Mouse (Mus musculus): Measurements from ENCODE around the gene Tmem236. TPM values are rescaled to one million over a fixed set of nuclear protein-coding genes. Genes with fewer than 3 reads are reported as not detected.

The Tmem236 gene
- polyA plus RNA-seq, 1 experiment from 2014 or later, result not detected

GRCm38 (mm10) chr2:14204308-14204707 lies 30.0 kb downstream of the Tmem236 start:
- H3K27ac ChIP-seq, result no peak overlapping the region
- no peaks in the 10 kb centered on the region for H3K27me3 ChIP-seq (ENCODE audit: low read depth, poor library complexity, severe bottlenecking)
- no peaks in the 10 kb centered on the region for H3K9me3 ChIP-seq (replicated peaks)
- no peaks in the 10 kb centered on the region for H3K36me3 ChIP-seq
- 85% methylated on average over 1 of the region's 1 CpGs for WGBS
- DNase-seq (ENCODE audit: low spot score), result no peak
- H3K4me3 ChIP-seq, result no peak overlapping the region
- H3K4me1 ChIP-seq, result no peaks in the 10 kb centered on the region

DNA sequence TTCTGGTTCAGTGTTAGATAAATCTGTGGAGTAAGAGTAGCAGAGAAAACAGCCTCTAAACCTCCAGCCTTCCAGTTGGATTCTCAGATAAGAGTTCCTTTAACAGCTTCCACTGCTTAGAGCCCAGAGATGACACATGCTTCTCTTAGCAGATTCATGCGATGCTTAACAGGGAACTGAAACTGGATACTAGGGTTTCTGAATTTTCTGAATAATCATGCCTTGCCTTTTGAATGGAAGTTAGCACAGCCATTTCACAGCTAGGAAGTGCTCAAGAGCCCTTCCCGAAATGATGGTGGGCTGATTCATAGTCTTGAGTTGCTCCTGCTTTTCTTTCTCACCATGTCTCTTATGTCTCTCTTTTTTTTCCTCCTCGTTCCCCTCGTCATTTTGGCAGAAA lies 32.5 kb downstream of the Tmem236 start:
- Histone ChIP-seq H3K4me3 (no peak overlapping the region), H3K9me3 (replicated peaks) (no peaks in the 10 kb centered on the region), H3K27ac (no peak overlapping the region), H3K4me1 (no peaks in the 10 kb centered on the region), H3K36me3 (no peaks in the 10 kb centered on the region), H3K27me3 (ENCODE audit: low read depth, poor library complexity, severe bottlenecking) (no peaks in the 10 kb centered on the region)
- no peak for DNase-seq (ENCODE audit: low spot score)
- 88% methylated on average over 4 of the region's 4 CpGs for WGBS

- Histone ChIP-seq H3K27me3 (ENCODE audit: low read depth, poor library complexity, severe bottlenecking) (no peaks in the 10 kb centered on the region), H3K36me3 (no peaks in the 10 kb centered on the region), H3K4me3 (no peak overlapping the region), H3K27ac (no peak overlapping the region), H3K9me3 (replicated peaks) (no peaks in the 10 kb centered on the region), H3K4me1 (no peaks in the 10 kb centered on the region)
- no peak for DNase-seq (ENCODE audit: low spot score)
- 91% methylated on average over 1 of the region's 1 CpGs for WGBS
These were observed 36.4 kb downstream of the Tmem236 start for GRCm38 (mm10) chr2:14210731-14211130.

DNA sequence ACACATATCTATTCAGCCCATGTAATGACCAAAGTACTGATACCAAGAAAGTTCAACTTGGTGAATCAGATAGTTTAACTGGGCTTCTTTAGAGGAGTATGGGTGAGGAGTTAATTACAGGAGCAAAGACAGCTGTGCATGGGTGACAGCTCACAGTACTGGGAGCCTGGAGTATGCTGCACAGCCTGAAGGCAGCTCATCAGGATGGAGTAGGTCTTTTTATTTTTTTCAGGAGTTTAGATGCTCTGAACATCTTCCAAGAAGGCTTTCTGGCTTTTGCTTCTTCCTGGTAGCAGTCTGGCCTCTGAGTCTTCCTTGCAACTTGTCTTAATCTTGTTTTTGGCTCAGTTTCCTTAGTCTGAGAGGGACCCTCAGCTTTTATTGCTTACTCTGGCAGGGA lies 37.3 kb downstream of the Tmem236 start:
- no peaks in the 10 kb centered on the region for H3K4me1 ChIP-seq
- H3K36me3 ChIP-seq, result no peaks in the 10 kb centered on the region
- H3K27me3 ChIP-seq (ENCODE audit: low read depth, poor library complexity, severe bottlenecking), result no peaks in the 10 kb centered on the region
- H3K27ac ChIP-seq, result no peak overlapping the region
- H3K9me3 ChIP-seq (replicated peaks), result no peaks in the 10 kb centered on the region
- DNase-seq (ENCODE audit: low spot score), result no peak
- no peak overlapping the region for H3K4me3 ChIP-seq

DNA sequence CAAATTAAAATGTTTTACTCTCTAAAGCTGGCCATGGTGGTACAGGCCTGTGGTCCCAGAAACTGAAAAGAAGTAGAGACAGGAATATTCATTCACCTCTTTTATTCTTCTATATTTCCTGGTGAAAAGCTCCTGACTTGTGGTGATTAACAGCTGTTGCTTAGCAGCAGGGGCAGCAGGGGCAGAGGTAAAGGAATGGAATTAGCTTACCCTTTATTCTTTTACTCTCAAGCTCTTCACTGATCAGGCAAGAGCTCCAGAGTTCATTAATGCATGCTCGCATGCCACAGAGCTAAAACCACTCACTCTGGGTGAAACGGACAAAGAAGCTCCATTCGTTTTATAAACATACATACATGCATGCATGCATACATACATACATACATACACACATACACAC lies 40.4 kb downstream of the Tmem236 start:
- no peak overlapping the region for H3K4me3 ChIP-seq
- WGBS, result 70% methylated on average over 3 of the region's 3 CpGs
- no peaks in the 10 kb centered on the region for H3K36me3 ChIP-seq
- H3K9me3 ChIP-seq (replicated peaks), result no peaks in the 10 kb centered on the region
- H3K4me1 ChIP-seq, result no peaks in the 10 kb centered on the region
- no peak for DNase-seq (ENCODE audit: low spot score)
- no peaks in the 10 kb centered on the region for H3K27me3 ChIP-seq (ENCODE audit: low read depth, poor library complexity, severe bottlenecking)
- H3K27ac ChIP-seq, result no peak overlapping the region

DNA sequence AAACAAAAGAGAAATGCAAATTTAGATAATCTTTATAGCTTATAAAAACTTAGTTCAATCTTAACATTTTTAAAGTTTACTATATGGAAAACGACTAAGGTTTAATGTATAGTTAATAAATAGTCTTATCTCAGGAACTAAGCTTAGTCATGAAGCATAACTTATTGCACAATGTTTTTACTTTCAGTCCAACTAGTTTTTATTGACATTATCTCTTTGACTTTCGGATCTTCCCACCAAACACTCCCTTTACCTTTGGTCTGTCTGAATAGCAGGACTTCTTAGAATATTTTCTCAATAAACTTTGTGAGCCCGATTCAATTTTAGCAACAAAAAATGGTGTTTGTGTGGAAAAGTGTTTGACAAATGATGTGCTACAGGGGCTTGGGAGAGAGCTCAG lies 42.3 kb downstream of the Tmem236 start:
- Histone ChIP-seq H3K36me3 (no peaks in the 10 kb centered on the region), H3K4me1 (no peaks in the 10 kb centered on the region), H3K9me3 (replicated peaks) (no peaks in the 10 kb centered on the region), H3K27me3 (ENCODE audit: low read depth, poor library complexity, severe bottlenecking) (no peaks in the 10 kb centered on the region), H3K4me3 (no peak overlapping the region), H3K27ac (no peak overlapping the region)
- 91% methylated on average over 3 of the region's 3 CpGs for WGBS
- DNase-seq (ENCODE audit: low spot score), result no peak

DNA sequence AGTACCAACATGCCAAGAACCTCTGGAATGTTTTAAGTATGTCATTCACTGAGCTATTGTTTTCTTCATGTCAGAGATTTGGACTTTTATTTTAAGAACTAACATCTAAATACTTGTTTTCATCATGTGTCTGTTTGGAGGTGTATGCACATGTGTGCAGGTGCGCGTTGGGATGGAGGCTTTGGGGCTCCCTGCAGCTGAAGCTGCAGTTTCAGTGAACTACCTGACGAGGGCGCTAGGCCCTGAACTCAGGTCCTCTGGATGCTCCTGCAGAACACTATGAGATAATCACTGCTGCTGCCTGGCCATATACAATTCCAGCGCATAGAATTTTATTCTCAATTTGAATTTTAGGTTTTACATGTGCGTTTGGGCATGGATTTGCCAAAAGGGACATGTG lies 43.8 kb downstream of the Tmem236 start:
- 72% methylated on average over 6 of the region's 6 CpGs for WGBS
- H3K36me3 ChIP-seq, result no peaks in the 10 kb centered on the region
- H3K4me3 ChIP-seq, result no peak overlapping the region
- no peak overlapping the region for H3K27ac ChIP-seq
- H3K9me3 ChIP-seq (replicated peaks), result no peaks in the 10 kb centered on the region
- no peaks in the 10 kb centered on the region for H3K27me3 ChIP-seq (ENCODE audit: low read depth, poor library complexity, severe bottlenecking)
- DNase-seq (ENCODE audit: low spot score), result no peak
- no peaks in the 10 kb centered on the region for H3K4me1 ChIP-seq

- H3K27me3 ChIP-seq (ENCODE audit: low read depth, poor library complexity, severe bottlenecking), result no peaks in the 10 kb centered on the region
- no peak overlapping the region for H3K27ac ChIP-seq
- no peaks in the 10 kb centered on the region for H3K9me3 ChIP-seq (replicated peaks)
- H3K4me1 ChIP-seq, result no peaks in the 10 kb centered on the region
- 83% methylated on average over 3 of the region's 4 CpGs for WGBS
- H3K36me3 ChIP-seq, result no peaks in the 10 kb centered on the region
- DNase-seq (ENCODE audit: low spot score), result no peak
- no peak overlapping the region for H3K4me3 ChIP-seq
These were observed 50.1 kb downstream of the Tmem236 start for GRCm38 (mm10) chr2:14224387-14224786.

GRCm38 (mm10) chr2:14228495-14228894 lies 54.2 kb downstream of the Tmem236 start:
- Histone ChIP-seq H3K9me3 (replicated peaks) (no peaks in the 10 kb centered on the region), H3K27ac (no peak overlapping the region), H3K36me3 (no peaks in the 10 kb centered on the region), H3K27me3 (ENCODE audit: low read depth, poor library complexity, severe bottlenecking) (no peaks in the 10 kb centered on the region), H3K4me3 (no peak overlapping the region), H3K4me1 (no peaks in the 10 kb centered on the region)
- WGBS, result 92% methylated on average over 6 of the region's 6 CpGs
- no peak for DNase-seq (ENCODE audit: low spot score)

DNA sequence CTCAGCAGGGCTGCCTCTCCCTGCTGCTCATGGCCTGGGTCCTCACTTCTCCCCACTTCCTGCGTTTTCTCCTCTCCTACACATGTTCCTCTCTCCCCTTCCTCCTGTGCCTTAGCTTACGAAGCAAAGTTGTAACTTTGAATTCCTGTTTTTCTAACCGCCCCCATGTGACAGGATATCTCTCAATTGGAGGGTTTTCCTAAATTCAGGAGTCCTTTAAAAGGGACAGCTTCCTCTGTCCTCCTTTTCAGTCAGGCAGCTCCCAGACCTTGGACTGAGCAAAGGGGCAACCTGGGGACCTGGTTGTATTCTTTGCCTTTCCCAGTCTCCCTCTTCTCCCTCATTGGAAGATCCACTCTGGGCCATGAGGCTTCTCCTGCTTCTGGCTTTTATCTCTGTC lies 54.8 kb downstream of the Tmem236 start, which contains the start of gene Mrc1:
Gene Mrc1, plus strand, starts transcription at position 244 of the 400 bp plus-strand sequence.
- WGBS, result 58% methylated on average over 3 of the region's 3 CpGs

DNA sequence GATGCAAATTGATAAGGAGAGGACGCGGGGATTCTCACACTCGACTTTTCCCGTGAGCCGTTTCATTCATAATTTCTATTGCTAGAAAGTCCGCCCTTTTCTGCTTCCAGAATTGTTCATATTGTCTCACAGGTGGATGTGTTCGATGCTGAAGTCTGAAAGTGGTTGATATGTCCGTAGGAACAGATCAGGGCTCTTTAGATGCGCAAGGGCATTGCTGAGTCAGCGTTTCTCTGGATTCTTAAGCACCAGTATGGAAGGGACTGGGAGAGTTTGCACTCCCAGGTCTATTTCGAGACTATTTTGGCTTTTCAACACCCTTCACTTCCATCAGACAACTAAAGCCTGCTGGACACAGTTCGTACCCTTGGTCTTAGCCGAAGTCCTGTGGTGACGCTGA lies 55.7 kb downstream of the Tmem236 start:
- Histone ChIP-seq H3K36me3 (no peaks in the 10 kb centered on the region), H3K27ac (no peak overlapping the region), H3K4me3 (no peak overlapping the region), H3K9me3 (replicated peaks) (no peaks in the 10 kb centered on the region), H3K27me3 (ENCODE audit: low read depth, poor library complexity, severe bottlenecking) (no peaks in the 10 kb centered on the region), H3K4me1 (no peaks in the 10 kb centered on the region)
- WGBS, result 92% methylated on average over 14 of the region's 14 CpGs
- no peak for DNase-seq (ENCODE audit: low spot score)

More for the DNA sequence above, 54.8 kb downstream of the Tmem236 start, which contains the start of gene Mrc1:
- no peaks in the 10 kb centered on the region for H3K36me3 ChIP-seq
- no peak for DNase-seq (ENCODE audit: low spot score)
- H3K27me3 ChIP-seq (ENCODE audit: low read depth, poor library complexity, severe bottlenecking), result no peaks in the 10 kb centered on the region
- no peaks in the 10 kb centered on the region for H3K9me3 ChIP-seq (replicated peaks)
- H3K4me1 ChIP-seq, result no peaks in the 10 kb centered on the region
- no peak within 1 kb of the TSS for H3K4me3 ChIP-seq
- H3K27ac ChIP-seq, result no peak within 1 kb of the TSS

- H3K4me1 ChIP-seq, result no peaks in the 10 kb centered on the region
- no peak overlapping the region for H3K27ac ChIP-seq
- H3K4me3 ChIP-seq, result no peak overlapping the region
- no peaks in the 10 kb centered on the region for H3K36me3 ChIP-seq
- no peaks in the 10 kb centered on the region for H3K9me3 ChIP-seq (replicated peaks)
- 94% methylated on average over 1 of the region's 1 CpGs for WGBS
- H3K27me3 ChIP-seq (ENCODE audit: low read depth, poor library complexity, severe bottlenecking), result no peaks in the 10 kb centered on the region
- no peak for DNase-seq (ENCODE audit: low spot score)
These were observed 58.6 kb downstream of the Tmem236 start for GRCm38 (mm10) chr2:14232897-14233296.

DNA sequence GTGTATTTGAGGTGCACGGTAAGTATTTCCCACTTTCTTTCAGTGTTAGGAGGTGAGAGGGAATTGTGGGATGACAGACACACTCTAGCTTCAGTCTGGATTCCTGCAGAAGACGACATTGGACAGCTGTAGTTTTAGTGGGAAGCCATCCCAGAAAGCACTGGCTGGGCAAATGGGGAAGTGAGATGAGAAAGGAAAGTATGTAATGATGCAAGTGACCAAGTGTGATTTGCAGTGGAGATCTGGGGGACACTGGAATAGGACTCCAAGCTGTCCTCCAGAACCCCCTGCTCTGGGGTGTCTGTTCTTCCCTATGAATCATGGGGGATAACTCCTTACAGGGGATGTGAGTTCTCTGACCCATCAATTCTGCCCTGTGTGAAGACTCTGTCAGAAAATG lies 59.7 kb downstream of the Tmem236 start:
- Histone ChIP-seq H3K27me3 (ENCODE audit: low read depth, poor library complexity, severe bottlenecking) (no peaks in the 10 kb centered on the region), H3K27ac (no peak overlapping the region), H3K9me3 (replicated peaks) (no peaks in the 10 kb centered on the region), H3K4me1 (no peaks in the 10 kb centered on the region), H3K4me3 (no peak overlapping the region), H3K36me3 (no peaks in the 10 kb centered on the region)
- 82% methylated on average over 2 of the region's 2 CpGs for WGBS
- DNase-seq (ENCODE audit: low spot score), result no peak

DNA sequence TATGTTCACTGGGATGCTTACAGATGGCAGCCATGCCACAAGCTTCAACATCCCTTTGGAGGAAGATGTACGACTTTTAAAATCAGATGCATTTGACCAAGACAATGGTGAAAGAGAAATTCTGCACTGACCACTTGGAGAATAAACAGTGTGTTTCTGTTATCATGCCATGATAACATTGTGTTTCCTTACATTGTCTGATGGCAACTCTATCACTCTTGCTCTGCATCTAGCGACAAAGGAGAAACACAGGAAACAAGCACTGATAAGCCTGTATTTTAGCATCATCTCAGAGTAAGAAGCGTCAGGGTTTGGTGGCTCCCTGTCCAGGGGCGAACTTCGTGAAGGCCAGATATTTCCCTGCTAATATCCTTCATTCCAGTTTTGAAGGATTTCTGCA lies 61.0 kb downstream of the Tmem236 start:
- no peaks in the 10 kb centered on the region for H3K9me3 ChIP-seq (replicated peaks)
- H3K4me1 ChIP-seq, result no peaks in the 10 kb centered on the region
- 89% methylated on average over 5 of the region's 5 CpGs for WGBS
- no peaks in the 10 kb centered on the region for H3K36me3 ChIP-seq
- H3K27me3 ChIP-seq (ENCODE audit: low read depth, poor library complexity, severe bottlenecking), result no peaks in the 10 kb centered on the region
- H3K4me3 ChIP-seq, result no peak overlapping the region
- DNase-seq (ENCODE audit: low spot score), result no peak
- no peak overlapping the region for H3K27ac ChIP-seq

All from limb, embryonic 10.5 days (tissue).